Mouse (Mus musculus): ENCODE measurements at regions not wholly inside any gene's neighbourhood (a gene's known extent, or its start where the extent isn't known, plus 50 kb on each side); places are given as distances from the start of the nearest gene placed in this dataset.

- no peak overlapping the region for H3K27ac ChIP-seq
- no peaks in the 10 kb centered on the region for H3K27me3 ChIP-seq
- no peak overlapping the region for H3K4me2 ChIP-seq
- ATAC-seq (ENCODE audit: insufficient number of reproducible peaks, insufficient read depth, low FRiP score, low TSS enrichment, low read depth): no peak
- no peaks in the 10 kb centered on the region for H3K36me3 ChIP-seq
- 92% methylated on average over 2 of the region's 2 CpGs for WGBS
- no peak overlapping the region for H3K9ac ChIP-seq (replicated peaks)
- H3K9me3 ChIP-seq: no peaks in the 10 kb centered on the region; the same call in 1 of the 2 replicates
- H3K4me3 ChIP-seq (replicated peaks): no peak overlapping the region
- H3K4me1 ChIP-seq (replicated peaks): 0 out of 2 replicates have a peak, but pooled peaks cover 8% of the 10 kb centered on the region
These were observed 192.0 kb upstream of the Serp2 start for GRCm38 (mm10) chr14:76748711-76749110.

GRCm38 (mm10) chr14:76747814-76748213, 191.1 kb upstream of the Serp2 start:
- Histone ChIP-seq H3K4me3 (replicated peaks) (no peak overlapping the region), H3K9ac (replicated peaks) (no peak overlapping the region), H3K27ac (no peak overlapping the region), H3K27me3 (no peaks in the 10 kb centered on the region), H3K9me3 (no peaks in the 10 kb centered on the region; the same call in 1 of the 2 replicates), H3K4me1 (replicated peaks) (0 out of 2 replicates have a peak, but pooled peaks cover 8% of the 10 kb centered on the region), H3K4me2 (no peak overlapping the region), H3K36me3 (no peaks in the 10 kb centered on the region)
- ATAC-seq (ENCODE audit: insufficient number of reproducible peaks, insufficient read depth, low FRiP score, low TSS enrichment, low read depth): no peak
- WGBS: 93% methylated on average over 5 of the region's 5 CpGs

DNA sequence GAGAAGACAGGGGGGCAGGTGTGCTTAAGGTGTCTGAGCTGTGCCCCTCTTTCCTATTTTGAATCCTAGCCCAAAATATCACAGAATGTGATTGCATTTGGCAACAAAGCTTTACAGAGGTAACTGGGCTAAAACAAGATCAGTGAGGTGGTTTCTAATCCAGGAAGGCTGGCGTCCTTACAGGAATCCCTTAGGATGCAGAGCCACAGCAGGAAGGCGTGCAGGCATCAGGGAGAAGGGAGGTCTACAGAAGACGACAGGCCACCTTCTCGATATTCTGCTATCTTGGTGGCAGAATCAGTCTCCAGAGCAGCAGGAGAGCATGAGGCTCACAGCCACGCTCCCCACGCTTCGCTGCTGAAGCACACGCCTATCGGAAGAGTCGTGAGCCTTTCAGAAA, 189.6 kb upstream of the Serp2 start:
- Histone ChIP-seq H3K9ac (replicated peaks) (no peak overlapping the region), H3K27ac (no peak overlapping the region), H3K27me3 (no peaks in the 10 kb centered on the region), H3K4me3 (replicated peaks) (no peak overlapping the region), H3K4me2 (no peak overlapping the region), H3K4me1 (replicated peaks) (0 out of 2 replicates have a peak, but pooled peaks cover 8% of the 10 kb centered on the region), H3K9me3 (no peaks in the 10 kb centered on the region; the same call in 1 of the 2 replicates), H3K36me3 (no peaks in the 10 kb centered on the region)
- no peak for ATAC-seq (ENCODE audit: insufficient number of reproducible peaks, insufficient read depth, low FRiP score, low TSS enrichment, low read depth)
- 90% methylated on average over 10 of the region's 10 CpGs for WGBS

GRCm38 (mm10) chr14:76744674-76745433, 188.2 kb upstream of the Serp2 start:
- 78% methylated on average over 23 of the region's 23 CpGs for WGBS
- no peak for ATAC-seq (ENCODE audit: insufficient number of reproducible peaks, insufficient read depth, low FRiP score, low TSS enrichment, low read depth)
- H3K4me1 ChIP-seq (replicated peaks): peaks cover 4% of the 10 kb centered on the region; the same call in 1 of the 2 replicates

GRCm38 (mm10) chr14:76742297-76742696, 185.6 kb upstream of the Serp2 start:
- Histone ChIP-seq H3K36me3 (no peaks in the 10 kb centered on the region), H3K27me3 (no peaks in the 10 kb centered on the region), H3K9ac (replicated peaks) (no peak overlapping the region), H3K27ac (no peak overlapping the region), H3K4me2 (no peak overlapping the region), H3K4me3 (replicated peaks) (no peak overlapping the region), H3K9me3 (no peaks in the 10 kb centered on the region), H3K4me1 (replicated peaks) (peaks cover 4% of the 10 kb centered on the region; the same call in 1 of the 2 replicates)
- no peak for ATAC-seq (ENCODE audit: insufficient number of reproducible peaks, insufficient read depth, low FRiP score, low TSS enrichment, low read depth)
- WGBS: 85% methylated on average over 5 of the region's 5 CpGs

More at GRCm38 (mm10) chr14:76744674-76745433, 188.2 kb upstream of the Serp2 start:
- Histone ChIP-seq H3K27me3 (no peaks in the 10 kb centered on the region), H3K9me3 (no peaks in the 10 kb centered on the region; the same call in 1 of the 2 replicates), H3K27ac (no peak overlapping the region), H3K4me2 (no peak overlapping the region), H3K9ac (replicated peaks) (no peak overlapping the region), H3K4me3 (replicated peaks) (no peak overlapping the region), H3K36me3 (no peaks in the 10 kb centered on the region)

DNA sequence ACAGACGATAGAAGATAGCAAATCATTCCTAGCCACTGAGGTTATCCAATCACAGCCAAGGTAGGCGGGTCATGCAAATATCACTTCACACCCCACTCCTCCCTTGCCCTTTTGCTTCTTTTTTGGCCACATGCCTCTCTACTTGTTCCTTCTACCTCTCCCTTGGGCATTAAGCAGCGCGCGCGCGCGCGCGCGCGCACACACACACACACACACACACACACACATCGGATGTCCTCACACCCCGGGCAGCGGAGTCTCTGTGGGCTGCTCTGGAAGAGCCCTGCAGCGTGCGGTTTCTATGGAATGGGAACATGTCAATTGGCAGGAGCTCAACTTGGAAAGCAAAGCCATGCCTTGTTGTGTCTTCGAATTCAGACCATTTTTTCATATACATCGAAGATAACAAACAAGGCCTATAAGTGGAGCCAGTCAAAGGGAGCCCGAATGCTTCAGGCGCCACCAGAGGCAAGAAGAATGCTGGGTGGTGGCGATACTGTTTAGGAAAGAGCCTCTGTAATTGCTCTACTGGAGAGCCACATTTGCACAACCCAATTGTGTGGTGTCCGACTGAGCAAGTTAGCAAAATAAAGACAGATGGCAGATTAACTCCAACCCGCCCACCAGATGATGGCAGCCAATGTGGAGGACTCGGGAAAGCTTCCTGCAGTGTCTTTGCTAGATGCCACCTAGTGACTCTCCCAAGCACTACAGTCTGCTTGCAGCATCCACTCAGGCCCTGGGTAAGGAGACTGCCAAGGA, 183.3 kb upstream of the Serp2 start:
- Histone ChIP-seq H3K9ac (replicated peaks) (no peak overlapping the region), H3K36me3 (no peaks in the 10 kb centered on the region), H3K4me2 (no peak overlapping the region), H3K9me3 (no peaks in the 10 kb centered on the region), H3K27ac (no peak overlapping the region), H3K4me3 (replicated peaks) (no peak overlapping the region), H3K27me3 (no peaks in the 10 kb centered on the region), H3K4me1 (replicated peaks) (peaks cover 7% of the 10 kb centered on the region; the same call in 1 of the 2 replicates)
- ATAC-seq (ENCODE audit: insufficient number of reproducible peaks, insufficient read depth, low FRiP score, low TSS enrichment, low read depth): no peak
- 60% methylated on average over 25 of the region's 25 CpGs for WGBS

GRCm38 (mm10) chr14:76735997-76736396, 179.3 kb upstream of the Serp2 start:
- H3K4me3 ChIP-seq (replicated peaks): no peak overlapping the region
- no peak for ATAC-seq (ENCODE audit: insufficient number of reproducible peaks, insufficient read depth, low FRiP score, low TSS enrichment, low read depth)

DNA sequence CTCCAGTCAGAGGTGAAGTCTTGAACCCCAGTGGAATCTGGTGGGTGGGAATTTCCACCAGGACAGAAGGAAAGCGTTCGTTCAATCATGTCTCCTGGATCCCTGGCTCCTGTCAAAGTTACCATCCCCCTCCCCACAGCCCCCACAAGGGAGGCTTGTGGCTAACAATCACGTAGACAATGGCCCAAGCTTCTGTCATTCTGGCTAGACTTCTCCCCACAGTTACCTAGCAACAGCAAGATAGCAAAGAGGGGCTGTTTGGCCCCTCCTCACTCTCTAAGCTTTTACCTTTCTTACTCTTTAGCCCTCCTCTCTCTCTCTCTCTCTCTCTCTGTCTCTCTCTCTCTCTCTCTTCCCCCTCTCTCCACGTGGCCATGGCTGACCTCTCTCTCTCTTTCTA, 178.4 kb upstream of the Serp2 start:
- H3K9ac ChIP-seq (replicated peaks): no peak overlapping the region
- no peak overlapping the region for H3K4me2 ChIP-seq
- H3K9me3 ChIP-seq: no peaks in the 10 kb centered on the region
- H3K4me3 ChIP-seq (replicated peaks): no peak overlapping the region
- WGBS: 59% methylated on average over 4 of the region's 4 CpGs
- peaks cover 3% of the 10 kb centered on the region; the same call in 1 of the 2 replicates for H3K4me1 ChIP-seq (replicated peaks)
- no peak overlapping the region for H3K27ac ChIP-seq
- ATAC-seq (ENCODE audit: insufficient number of reproducible peaks, insufficient read depth, low FRiP score, low TSS enrichment, low read depth): no peak
- H3K36me3 ChIP-seq: no peaks in the 10 kb centered on the region
- H3K27me3 ChIP-seq: no peaks in the 10 kb centered on the region

More at GRCm38 (mm10) chr14:76735997-76736396, 179.3 kb upstream of the Serp2 start:
- no peaks in the 10 kb centered on the region for H3K36me3 ChIP-seq
- H3K4me2 ChIP-seq: no peak overlapping the region
- no peaks in the 10 kb centered on the region for H3K27me3 ChIP-seq
- peaks cover 3% of the 10 kb centered on the region; the same call in 1 of the 2 replicates for H3K4me1 ChIP-seq (replicated peaks)
- 92% methylated on average over 5 of the region's 5 CpGs for WGBS
- no peak overlapping the region for H3K27ac ChIP-seq
- H3K9ac ChIP-seq (replicated peaks): no peak overlapping the region
- no peaks in the 10 kb centered on the region for H3K9me3 ChIP-seq

DNA sequence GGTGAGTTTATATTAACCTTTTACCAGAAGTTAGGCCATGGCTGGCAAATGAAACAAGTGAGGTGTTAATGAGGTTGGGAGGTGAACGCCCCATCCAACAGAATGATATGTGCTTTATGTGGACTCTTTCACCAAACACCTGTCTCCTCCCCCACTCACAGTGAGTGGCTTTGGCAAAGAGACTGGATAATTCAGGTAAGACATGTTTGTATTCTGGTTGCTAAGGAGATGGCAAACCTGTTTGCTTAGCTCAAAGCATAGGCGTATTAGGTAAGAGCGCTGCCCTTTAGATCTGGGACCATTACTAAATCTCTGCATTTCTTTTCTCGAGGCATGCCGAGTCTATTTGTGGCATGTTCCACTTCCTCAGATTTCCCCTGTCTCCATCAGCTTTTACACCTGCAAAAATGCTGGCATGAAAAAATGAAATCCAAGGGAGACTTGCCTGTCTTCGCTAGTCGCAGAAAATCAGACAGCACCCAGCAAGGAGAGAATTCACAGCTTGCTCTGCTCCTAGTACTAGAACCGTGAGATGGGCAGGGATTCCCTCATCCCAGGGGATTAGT, 176.7 kb upstream of the Serp2 start:
- no peak for ATAC-seq (ENCODE audit: insufficient number of reproducible peaks, insufficient read depth, low FRiP score, low TSS enrichment, low read depth)
- no peak overlapping the region for H3K4me3 ChIP-seq (replicated peaks)
- H3K36me3 ChIP-seq: no peaks in the 10 kb centered on the region
- H3K9me3 ChIP-seq: no peaks in the 10 kb centered on the region
- peaks cover 3% of the 10 kb centered on the region; the same call in 1 of the 2 replicates for H3K4me1 ChIP-seq (replicated peaks)
- H3K27me3 ChIP-seq: no peaks in the 10 kb centered on the region
- no peak overlapping the region for H3K4me2 ChIP-seq
- 85% methylated on average over 8 of the region's 8 CpGs for WGBS
- H3K9ac ChIP-seq (replicated peaks): no peak overlapping the region
- no peak overlapping the region for H3K27ac ChIP-seq

- WGBS: 85% methylated on average over 19 of the region's 19 CpGs
- no peaks in the 10 kb centered on the region for H3K27me3 ChIP-seq
- peaks cover 3% of the 10 kb centered on the region; the same call in 1 of the 2 replicates for H3K4me1 ChIP-seq (replicated peaks)
- no peak overlapping the region for H3K4me2 ChIP-seq
- no peaks in the 10 kb centered on the region for H3K36me3 ChIP-seq
- no peak overlapping the region for H3K27ac ChIP-seq
- no peaks in the 10 kb centered on the region for H3K9me3 ChIP-seq
- ATAC-seq (ENCODE audit: insufficient number of reproducible peaks, insufficient read depth, low FRiP score, low TSS enrichment, low read depth): no peak
- no peak overlapping the region for H3K9ac ChIP-seq (replicated peaks)
- H3K4me3 ChIP-seq (replicated peaks): no peak overlapping the region
These were observed 174.7 kb upstream of the Serp2 start for GRCm38 (mm10) chr14:76731096-76731986.
